Mouse (Mus musculus): ENCODE results near the gene Agrp.
"Not testable (repeated sequence)": the region's sequence is repeated elsewhere in the genome, so short reads cannot be mapped to it uniquely, and the experiment has no call there.

Gene Agrp

DNA sequence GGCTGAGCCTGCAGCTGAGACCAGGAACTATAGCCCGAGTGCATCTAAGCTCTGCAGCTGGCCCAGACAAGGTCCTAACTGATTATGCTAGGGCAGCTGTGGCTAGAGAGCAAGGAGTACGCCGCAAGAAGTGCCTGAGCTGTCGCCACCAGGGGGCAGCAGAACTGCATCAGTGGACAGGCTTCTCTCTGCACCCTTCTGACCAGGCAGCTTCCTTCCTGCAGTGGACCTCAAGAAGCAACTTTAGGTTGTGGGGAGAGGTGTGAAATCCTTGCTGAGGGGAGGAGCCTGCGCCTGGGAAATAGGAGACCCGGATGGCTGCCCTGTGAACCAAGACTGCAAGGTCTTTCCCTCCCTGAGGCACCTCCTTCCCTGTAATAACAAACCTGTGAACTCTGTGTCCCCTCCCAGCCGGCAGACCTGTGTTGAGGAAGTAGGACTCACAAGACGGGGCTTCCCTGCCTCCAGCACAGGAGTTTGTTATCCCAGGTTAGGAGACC lies 14.7 kb downstream of the Agrp start:
- DNase-seq: peak; percentile 96 to 98

DNA sequence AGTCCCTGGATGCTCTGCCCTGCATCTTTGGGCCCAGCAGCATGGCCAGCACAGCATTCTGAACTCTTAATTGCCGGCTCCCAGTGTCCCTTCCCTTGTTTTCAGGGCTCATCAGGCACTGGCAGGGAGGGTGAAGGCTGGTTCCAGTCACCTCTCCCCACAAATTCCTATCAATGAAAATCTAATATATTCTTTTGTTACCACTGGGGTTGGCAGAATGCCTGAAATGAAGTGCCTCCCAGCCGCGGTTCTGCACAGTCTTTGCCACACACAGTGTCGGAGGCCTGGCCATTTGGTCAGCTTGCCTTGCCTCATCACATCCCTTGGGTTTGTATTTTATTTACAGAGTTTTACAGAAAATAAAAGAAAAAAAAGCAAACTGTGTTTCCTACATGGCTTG lies 15.4 kb downstream of the Agrp start:
- peak in 1 of 2 experiments; percentile 51 for DNase-seq

DNA sequence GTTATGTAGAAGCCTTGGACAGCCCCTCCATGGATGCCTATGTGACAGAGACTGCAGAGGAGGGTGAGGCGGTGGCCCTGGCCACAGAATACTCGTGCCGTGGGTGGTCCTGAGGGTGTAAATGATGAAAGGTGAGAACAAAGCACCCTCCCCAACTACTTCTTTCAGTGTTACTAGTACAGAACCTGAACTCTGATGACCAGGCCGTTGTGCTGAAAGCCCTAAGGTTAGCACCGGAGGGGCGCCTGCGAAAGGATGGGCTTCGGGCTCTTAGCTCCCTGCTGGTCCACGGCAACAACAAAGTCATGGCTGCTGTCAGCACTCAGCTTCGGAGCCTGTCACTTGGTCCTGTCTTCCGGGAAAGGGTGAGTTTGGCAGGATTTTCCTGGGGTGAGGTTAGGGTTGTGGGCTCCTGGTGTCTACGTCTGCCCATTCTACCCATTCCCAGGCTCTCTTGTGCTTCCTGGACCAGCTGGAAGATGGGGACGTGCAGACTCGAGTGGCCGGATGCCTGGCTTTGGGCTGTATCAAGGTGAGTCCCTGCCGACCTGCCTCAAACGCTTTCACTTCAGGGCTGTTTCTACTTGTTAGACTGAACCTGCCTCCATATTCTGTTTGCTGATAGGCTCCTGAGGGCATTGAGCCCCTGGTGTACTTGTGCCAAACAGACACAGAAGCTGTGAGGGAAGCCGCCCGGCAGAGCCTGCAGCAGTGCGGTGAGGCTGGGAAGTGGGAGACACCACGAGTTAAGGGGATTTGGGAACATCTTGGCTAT lies 16.1 kb downstream of the Agrp start:
- DNase-seq: no peak

DNA sequence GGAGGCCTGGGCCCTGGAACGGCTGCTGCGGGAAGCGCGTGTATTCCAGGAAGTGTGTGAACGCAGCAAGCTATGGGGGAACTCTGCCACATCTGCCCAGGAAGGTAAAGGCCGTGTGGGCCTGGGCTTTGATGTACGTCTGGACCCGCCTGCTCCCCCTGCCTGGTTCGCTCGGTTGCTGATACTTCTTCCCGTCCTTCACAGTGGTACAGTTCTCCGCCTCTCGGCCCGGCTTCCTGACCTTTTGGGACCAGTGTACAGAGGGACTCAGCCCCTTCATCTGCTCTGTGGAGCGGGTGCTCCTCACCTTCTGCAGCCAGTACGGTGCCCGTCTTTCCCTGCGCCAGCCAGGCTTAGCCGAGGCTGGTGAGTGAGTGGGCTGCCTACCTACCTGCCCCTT lies 17.0 kb downstream of the Agrp start:
- DNase-seq: no peak

DNA sequence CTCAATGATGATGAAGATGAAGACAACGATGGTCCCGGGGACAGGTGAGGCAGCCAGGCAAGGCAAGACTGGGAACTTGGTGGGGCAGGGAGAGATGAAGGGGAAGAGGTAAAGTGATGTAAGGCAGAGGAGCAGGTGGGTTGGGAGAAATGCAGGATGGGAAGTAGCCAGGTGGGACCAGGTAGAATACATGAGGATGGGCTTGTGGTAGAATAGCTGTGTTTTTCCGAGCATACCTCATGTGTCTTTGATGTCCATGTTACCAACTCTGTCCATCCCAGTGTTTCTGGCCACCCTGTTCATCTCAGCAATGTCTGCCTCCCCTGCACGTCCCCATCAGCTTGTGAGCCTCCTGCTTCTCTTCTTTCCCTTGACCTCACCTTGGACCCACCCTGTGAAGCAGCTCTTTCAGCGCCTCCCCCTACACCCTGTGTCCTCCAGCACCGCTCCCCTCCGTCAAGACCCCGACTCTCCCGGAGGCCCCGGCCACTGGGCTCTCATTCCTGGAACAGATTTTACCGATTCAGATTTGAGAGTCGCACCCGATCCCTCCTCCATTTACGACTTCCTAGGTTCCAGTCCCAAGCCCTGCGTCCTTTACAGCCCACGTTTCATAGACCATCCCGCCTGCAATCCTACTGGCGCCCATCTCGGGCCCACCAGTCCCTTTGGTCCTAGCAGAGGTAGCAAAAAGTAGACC lies 18.2 kb downstream of the Agrp start:
- DNase-seq: no peak

DNA sequence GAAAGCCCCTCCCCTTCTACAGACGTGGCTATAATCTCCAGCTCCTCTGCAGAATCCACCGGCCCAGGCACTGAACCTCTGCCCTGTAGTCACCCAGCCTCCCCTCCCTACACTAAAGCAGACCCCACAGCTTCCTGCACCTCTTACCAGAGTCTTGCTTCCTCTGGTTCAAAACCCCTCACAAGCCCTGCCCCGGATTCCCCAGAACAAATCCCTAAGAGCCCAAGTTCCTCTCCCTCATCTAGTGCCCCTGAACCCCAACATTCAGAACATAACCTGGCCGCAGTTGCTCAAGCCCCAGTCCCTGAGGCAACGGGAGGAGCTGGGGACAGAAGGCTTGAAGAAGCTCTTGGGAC lies 18.9 kb downstream of the Agrp start:
- no peak for DNase-seq

DNA sequence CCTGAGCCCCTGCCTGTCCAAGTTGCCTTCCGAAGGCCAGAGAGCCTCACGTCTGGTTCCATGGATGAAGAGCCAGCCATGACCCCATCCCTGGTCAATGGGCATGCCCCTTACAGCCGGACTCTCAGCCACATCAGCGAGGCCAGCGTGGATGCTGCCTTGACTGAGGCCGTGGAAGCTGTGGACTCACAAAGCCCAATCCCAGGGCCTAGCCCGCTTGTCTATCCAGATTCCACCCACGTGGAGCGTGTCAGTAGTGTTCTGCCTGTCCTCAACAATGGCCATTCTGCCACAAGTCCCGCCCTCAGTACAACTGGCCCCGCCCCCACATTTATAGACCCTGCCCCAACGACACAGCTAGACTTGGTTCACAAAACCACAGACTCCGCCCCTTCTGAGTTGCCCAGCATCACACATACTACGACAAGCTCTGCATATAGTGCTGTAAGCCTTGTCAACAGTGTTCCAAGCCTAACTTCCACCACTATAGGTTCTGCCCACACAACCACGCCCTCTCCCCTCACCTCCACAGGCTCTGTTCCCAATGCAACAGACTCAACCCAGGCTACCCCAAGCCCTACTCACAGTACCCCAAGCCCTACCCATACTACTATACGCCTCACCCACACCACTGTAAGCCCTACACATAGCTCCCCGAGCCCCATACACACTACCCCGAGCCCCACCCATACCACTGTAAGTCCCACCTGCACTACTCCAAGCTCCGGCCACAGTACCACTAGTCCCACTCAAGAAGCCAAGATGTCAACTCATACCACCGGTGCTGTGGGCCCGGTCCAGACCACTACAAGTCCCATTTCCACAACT lies 19.5 kb downstream of the Agrp start:
- no peak for DNase-seq

DNA sequence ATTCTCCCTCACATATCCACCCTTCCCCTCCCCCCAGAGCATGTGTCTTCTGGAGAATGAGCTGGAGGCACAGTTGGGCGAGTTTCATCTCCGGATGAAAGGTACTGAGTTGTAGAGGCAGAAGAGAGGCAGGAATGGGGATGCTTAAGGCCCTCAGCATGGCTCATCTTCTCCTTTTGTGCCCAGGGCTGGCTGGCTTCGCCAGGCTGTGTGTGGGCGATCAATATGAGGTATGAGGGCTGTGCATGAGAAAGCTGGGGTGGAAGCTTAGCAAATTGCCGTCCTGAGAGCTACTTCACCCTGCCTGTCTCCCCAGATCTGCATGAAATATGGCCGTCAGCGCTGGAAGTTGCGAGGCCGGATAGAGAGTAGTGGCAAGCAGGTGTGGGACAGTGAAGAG lies 21.3 kb downstream of the Agrp start:
- DNase-seq: no peak

DNA sequence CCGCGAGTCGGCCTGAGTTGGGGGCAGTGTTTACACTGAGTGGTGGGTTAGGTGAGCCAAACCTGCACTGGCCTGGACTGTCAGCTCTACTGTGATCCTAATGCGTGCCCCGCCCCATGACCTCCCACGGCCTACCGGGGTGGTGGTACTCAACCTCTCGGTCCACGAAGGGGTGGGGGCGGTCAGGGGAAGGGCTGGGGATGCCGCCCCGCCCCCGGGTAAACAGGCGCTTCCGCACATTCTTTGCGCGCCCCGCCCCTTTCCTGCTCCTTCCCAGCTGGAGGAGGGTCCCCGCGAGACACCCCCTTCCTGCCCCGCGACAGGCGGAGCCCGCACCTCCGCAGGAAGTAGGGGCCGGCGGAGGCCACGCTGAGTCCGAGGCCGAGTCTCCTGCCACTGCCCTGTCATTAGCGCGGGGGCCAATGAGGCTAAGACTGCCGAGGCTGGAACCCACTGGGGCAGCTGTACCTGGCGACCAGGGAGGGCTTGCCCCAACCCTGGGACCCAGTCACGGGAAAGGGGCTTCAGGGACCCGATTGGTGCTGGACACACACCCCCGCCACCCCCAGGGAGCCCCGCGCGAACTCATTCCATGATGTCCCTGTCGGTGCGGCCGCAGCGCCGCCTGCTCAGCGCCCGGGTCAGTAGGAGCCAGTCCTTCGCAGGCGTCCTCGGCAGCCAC lies 23.2 kb downstream of the Agrp start:
- peak; percentile 42 to 56 for DNase-seq

DNA sequence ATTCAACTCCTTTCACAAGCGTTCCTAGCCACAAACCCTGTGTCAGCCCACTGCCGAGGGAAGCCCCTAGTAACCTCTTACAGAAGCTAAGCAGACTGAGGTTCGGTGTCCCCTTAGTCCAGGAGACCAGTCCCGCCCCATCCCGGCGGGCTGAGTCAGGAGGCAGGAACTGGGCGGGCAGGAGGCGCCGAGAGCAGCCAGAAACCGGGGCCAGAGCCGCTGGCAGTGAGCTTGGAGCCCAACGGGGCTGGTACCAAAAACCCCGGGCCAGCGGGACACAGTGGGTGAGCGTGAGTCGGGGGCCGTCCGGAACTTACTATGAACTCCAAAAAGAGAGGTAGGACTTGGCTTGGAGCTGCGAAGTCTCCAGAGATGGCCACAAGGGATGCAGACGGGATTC lies 24.2 kb downstream of the Agrp start:
- peak; percentile 48 to 58 for DNase-seq

DNA sequence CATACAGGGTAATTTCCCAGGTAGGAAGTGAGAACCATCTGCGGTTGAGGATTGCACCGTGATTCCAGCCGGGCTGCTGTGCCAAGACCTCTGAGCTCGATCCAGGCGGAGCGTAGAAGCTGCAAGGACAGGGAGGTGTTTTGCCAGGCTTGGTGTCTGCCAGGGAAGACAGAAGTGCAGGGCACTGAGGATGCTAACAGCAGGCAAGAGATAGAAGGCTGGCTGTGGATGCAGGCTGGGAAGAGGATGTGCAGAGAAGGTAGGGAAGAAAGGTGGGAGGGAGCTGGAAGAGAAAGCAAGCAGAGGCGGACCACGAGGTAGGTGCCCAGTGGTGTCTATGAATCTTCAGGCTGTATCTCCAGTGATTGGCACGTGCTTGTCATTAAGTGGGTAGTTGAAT lies 25.4 kb downstream of the Agrp start:
- peak; percentile 47 to 54 for DNase-seq

DNA sequence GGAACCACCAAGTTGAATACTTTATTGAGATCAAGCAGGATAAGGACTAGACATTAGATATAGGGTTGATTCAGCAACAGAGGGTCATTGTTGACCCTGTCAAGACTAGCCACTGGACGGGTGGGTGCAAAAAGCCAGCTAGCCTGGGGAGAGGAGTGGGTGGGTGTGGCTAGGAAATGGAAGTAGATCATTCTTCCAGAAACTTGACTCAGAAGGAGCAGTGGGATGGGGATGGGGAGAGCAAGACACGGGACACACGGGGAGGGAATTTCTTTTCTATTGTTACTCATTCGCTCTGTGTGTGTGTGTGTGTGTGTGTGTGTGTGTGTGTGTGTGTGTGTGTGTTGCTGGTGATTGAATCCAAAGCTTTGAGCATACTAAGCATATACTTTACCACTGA lies 27.4 kb downstream of the Agrp start:
- no peak for DNase-seq

DNA sequence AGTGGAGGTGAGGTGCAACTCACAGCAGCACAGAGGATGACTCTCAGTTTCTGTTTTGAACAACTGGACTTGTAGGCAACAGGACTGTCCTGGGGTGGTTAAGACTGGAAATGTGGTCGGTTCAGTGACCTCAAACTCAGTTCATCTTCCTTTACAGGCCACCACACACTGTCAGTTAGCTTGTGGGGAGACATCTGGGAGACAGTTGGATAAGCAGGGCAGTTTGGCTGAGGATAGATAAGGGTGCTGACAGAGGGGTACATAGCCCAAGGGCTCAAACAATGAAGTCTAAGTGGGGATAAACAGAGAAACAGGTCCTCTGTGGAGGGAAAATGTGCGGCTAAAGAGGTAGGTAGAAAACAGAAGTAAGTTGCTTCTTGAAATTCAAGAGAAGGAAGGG lies 27.8 kb downstream of the Agrp start:
- no peak for DNase-seq

DNA sequence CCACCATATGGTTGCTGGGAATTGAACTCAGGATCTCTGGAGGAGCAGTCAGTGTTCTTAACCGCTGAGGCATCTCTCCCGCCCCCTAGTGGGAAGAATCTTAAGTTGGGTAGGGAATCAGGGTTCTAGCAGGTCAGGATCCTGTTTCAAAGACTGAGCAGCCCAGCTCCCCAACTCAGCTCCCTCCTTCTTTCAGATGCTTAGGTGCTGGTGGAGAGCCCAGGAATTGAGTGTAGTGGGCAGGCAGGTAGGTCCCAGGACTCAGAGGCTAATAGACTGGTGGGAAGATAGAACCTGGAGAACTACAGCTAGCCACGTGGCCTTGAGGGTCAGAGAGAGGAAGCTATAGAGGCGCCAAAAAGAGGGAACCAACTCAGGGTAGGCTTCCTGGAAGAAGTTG lies 29.5 kb downstream of the Agrp start:
- DNase-seq: peak; percentile 63 to 79

DNA sequence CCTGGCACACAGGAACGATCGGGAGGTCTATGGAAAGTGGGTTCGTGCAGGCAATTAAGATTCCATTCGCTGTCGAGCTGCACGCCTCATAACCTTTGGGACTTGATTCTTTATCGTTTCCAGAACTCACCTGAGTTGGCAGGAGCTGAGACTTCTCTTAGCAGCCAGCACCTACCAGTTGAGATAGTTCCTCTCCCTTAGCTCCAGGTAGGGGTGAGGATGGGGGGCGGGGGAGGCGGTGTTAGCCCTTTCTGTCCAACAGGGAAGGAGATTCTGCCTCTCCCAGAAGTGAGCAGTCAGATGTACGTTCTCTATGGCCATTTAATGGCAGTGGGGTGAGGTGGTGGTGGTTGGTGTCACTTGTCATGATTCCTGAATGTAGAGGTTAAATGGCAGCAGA lies 30.1 kb downstream of the Agrp start:
- peak; percentile 46 to 47 for DNase-seq

DNA sequence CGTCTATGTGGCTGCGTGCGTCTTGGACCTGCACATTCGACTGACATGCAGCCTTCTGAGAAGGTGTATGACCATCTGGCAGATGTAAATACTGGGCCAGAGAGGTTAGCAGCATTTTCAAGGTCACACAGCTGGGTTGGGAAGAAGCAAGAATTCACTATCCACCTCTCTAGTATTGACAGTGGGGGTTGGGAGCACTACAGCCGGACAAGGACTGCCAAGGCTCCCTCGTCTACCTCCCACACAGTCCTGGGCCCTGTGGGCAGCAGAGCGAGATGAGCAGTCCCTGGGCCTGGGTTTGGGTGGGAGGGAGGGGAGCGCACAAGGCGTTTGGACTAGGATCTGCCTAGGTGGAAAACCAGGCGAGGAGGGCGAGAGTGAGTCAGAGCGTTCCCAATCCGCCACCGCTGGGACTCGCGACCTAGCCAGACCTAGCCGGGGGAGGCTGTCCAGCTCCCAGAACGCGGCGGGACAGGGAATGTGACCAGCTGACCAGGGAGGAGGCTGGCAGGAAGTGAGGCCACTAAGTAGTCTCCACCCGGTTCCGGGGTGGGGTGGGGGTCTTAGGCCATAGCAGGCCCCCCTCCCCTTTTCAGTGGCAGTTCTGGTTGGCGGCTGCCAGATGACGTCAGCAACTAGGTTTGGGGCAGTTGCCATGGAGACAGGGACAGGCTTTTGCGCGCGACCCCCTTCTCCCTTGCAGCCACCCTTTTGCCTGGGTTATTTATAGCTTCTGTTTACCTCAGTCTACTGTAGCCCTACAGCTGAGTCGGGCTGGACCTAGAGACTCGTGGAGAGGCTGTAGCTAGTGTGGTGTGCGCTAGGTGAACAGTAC lies 30.8 kb downstream of the Agrp start:
- DNase-seq: peak; percentile 93 to 95

DNA sequence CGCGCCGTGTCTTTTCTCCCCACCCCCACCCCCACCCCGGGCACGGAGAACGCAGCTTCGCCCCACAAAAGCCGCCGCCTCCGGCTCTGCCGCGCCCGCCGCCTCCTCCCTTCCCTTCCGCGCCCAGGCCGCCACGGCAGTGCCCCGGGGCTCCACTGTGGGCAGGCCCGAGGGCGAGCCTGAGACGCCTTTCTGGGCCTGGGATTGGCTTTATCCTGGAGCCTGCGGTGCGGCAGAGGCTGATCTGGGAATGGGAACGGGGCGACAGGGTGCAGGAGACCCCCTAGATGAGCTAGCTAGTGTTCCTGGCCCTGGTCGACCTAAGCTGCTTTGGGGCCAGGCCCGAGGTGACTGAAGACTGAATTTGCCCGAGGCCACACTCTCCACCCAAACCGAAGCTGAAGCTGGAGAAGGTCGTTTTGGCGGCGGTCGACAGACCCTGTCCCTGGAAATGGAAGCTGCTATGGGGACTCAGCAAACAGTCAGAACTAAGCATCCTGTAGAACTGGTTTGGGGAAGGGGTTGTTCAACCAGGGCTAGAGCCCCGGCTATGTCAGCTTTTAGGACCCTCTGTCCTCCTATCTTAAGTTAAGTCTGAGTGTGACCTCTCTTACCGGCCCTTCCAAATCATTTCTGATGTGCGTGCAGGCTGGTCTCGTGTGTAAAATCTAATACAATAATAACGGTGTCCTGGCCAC lies 31.6 kb downstream of the Agrp start:
- DNase-seq: peak; percentile 64 to 74

DNA sequence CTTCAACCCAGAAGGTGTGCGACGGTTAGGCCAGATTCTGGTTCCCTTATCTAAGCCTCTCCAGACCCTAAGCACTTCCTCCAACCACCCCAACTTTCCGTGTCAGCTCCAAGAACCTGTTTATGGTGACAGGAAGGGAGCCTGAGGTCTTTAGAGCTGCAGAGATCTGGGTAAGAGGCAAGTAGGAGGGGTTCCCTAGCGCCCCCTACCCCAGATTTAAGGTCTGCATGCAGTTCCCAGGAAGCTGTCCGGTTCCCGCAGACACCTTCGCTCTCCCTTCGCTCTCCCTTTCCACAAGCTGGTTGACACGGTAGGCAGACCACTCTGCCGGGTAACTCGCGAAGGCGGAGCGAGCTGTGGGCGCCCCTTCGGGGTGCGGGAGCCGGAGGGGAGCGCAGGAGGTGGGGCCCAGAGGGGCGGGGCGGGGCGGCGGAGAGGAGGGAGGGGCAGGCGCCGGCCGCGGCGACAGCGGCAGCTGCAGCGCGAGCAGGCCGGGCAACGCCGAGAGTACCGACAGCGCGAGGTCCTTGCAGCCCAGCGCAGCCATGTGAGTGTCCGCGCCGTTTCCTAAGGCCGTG lies 32.3 kb downstream of the Agrp start, which contains the start of gene Ripor1:
Gene Ripor1, plus strand, starts transcription at position 452 of the 578 bp plus-strand sequence.
- peak; percentile 89 to 93 for DNase-seq

DNA sequence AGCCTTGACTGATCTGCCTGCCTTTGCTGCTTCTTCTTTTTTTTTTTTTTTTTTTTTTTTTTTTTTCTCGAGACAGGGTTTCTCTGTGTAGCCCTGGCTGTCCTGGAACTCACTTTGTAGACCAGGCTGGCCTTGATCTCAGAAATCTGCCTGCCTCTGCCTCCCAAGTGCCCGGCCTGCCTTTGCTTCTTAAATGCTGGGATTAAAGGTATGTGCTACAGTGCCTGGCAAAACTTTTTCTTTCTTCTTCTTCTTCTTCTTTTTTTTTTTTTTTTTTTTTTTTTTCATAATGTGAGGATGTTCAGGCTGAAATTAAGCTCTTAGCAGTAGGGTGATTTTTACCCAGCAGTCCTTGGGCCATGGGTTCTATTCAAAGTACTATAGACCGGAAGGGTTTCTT lies 34.7 kb downstream of the Agrp start:
- DNase-seq: not testable (repeated sequence)

DNA sequence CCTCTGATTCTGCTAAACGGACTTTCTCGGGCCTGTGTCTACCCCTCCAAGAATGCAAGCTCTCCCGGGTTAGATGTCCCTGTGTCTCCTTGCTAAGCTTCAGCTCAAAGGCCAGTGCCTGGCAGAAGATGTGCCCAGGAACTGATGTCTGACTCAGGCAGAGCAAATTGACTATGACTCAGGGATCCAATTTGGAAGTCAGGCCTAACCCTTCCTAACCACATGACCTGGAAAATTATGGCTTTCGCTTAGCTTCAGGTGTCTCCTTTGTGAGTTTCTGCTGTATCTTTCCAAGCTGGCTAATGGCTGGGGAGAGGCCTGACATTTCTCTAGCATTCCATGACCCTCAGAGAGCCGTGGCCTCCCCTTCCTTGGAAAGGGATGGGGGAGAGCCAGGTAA lies 35.9 kb downstream of the Agrp start:
- DNase-seq: no peak

DNA sequence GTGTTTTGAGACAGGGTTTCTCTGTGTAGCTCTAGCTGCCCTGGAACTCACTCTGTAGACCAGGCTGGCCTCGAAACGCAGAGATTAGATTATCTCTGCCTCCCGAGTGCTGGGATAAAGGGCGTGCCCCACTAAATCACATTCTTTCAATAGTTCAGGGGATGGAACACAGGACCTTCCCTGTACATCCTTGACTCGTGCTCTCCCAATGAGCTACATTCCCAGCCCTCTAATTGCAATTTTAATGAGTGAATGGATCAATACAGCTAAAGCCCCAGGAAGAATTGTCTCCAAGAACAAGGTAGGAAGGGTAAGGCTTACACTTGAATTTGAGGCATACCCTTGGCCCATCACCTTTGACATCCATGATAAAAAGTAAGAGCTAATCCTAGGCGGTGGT lies 38.4 kb downstream of the Agrp start:
- no peak for DNase-seq
